Mouse (Mus musculus) testis, adult 2 months (tissue): ENCODE measurements around the gene Ube2z. TPM values are rescaled to one million over a fixed set of nuclear protein-coding genes. Genes with fewer than 3 reads are reported as not detected.

ENCODE experiments used
- H3K27ac ChIP-seq: fragments of 200-500 bp; 2 replicates; pipeline ENCODE4 v1.5.1; 2012; ENCODE audit warnings: low read depth, low read length; ENCODE audit not compliant: control insufficient read depth, insufficient read depth
- H3K27me3 ChIP-seq: fragments of 200-500 bp; 2 replicates; pipeline ENCODE4 v1.6.1; 2012; ENCODE audit warnings: mild to moderate bottlenecking, low read length, moderate library complexity; ENCODE audit not compliant: control insufficient read depth, insufficient read depth
- H3K36me3 ChIP-seq: fragments of 200-500 bp; 2 replicates; pipeline ENCODE4 v1.6.1; 2012; ENCODE audit warnings: mild to moderate bottlenecking, low read length; ENCODE audit not compliant: control insufficient read depth, insufficient read depth
- H3K4me1 ChIP-seq: fragments of 200-500 bp; 2 replicates; pipeline ENCODE4 v1.6.1; 2012; ENCODE audit warnings: low read length; ENCODE audit not compliant: control insufficient read depth, insufficient read depth
- H3K4me3 ChIP-seq: fragments of 200-500 bp; 2 replicates; pipeline ENCODE4 v1.5.1; 2012; ENCODE audit warnings: low read depth, mild to moderate bottlenecking, low read length, moderate library complexity, mixed read lengths; ENCODE audit not compliant: control insufficient read depth
- CTCF ChIP-seq: fragments of 200-500 bp; IDR thresholded peaks from 2 replicates; pipeline ENCODE4 v1.5.1; 2012; ENCODE audit warnings: low read depth, mild to moderate bottlenecking, inconsistent platforms, low read length, moderate library complexity; ENCODE audit not compliant: control insufficient read depth, insufficient read depth, insufficient replicate concordance
- POLR2A ChIP-seq: fragments of 200-500 bp; IDR thresholded peaks from 2 replicates; pipeline ENCODE4 v1.6.1; 2012; ENCODE audit warnings: low read depth, mild to moderate bottlenecking, inconsistent platforms, low read length, moderate library complexity; ENCODE audit not compliant: control insufficient read depth
- polyA plus RNA-seq: library from polyadenylated mRNA; depleted of rRNA; stranded (reverse); fragments of >200 nt; gene quantifications from 2 replicates; pipeline ENCODE4 v1.2.3, GENCODE M21; 2012

Gene Ube2z
- polyA plus RNA-seq, 1 experiment, result 21.2 TPM

DNA sequence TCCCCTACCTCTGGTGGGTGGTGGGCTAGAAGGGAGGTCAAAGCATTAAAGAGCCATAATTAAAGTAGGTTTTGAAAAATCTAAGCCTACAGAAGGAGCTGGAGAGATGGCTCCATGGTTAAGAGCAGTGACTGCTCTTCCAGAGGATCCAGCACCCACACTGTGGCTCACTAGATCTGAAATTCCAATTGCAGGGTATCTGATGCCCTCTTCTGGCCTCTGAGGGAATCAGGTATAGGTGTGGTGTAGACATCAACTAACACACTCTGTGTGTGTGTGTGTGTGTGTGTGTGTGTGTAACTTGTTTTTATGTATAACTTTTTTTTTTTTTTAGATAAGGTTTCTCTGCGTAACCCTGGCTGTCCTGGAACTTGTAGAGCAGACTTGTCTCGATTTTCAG, 25.9 kb upstream of the Ube2z start:
- H3K27me3 ChIP-seq, result no peaks in the 10 kb centered on the region
- H3K4me1 ChIP-seq, result no peaks in the 10 kb centered on the region
- TF ChIP-seq POLR2A (no peak), CTCF (no peak)
- H3K27ac ChIP-seq, result no peak overlapping the region
- H3K36me3 ChIP-seq, result no peaks in the 10 kb centered on the region
- H3K4me3 ChIP-seq, result no peak overlapping the region

DNA sequence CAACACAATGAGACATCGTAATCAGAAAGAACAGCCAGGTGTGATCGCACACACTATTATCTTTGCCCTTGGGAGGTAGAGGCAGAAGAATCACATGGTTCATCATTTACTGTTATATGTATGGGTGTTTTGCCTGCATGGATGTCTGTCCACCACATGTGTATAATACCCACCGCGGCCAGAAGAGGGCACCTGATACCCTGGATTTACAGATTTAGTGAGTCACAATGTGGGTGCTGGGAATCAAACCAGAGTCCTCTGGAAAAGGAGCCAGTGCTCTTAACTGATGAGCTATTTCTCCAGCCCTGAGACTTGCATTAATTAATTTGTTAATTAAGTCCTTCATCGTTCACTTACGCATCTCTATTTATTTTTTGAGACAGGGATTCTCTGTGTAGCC, 22.8 kb upstream of the Ube2z start:
- Histone ChIP-seq H3K27me3 (no peaks in the 10 kb centered on the region), H3K27ac (no peak overlapping the region), H3K4me3 (no peak overlapping the region), H3K36me3 (no peaks in the 10 kb centered on the region), H3K4me1 (no peaks in the 10 kb centered on the region)
- TF ChIP-seq CTCF, result no peak
- TF ChIP-seq POLR2A, result no peak

DNA sequence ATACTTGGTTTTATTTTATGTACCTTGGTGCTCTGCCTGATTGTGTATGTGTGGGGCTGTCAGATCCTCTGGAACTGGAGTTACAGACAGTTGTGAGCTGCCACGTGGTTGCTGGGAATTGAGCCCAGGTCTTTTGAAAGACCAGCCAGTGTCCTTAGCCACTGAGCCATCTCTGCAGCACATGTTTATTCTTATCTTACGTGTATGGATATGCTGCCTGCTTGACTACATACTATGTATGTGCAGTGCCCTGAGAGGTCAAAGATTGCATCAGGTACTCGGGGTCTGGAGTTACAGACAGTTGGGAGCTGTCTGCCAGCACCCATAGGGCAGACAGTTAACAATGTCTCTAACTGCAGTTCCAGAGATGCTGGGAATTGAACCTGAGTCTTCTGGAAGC, 17.5 kb upstream of the Ube2z start:
- H3K4me1 ChIP-seq, result peaks cover 4% of the 10 kb centered on the region; the same call in 1 of the 2 replicates
- TF ChIP-seq POLR2A, result no peak
- TF ChIP-seq CTCF, result no peak
- H3K27me3 ChIP-seq, result no peaks in the 10 kb centered on the region
- H3K36me3 ChIP-seq, result no peaks in the 10 kb centered on the region
- no peak overlapping the region for H3K4me3 ChIP-seq
- no peak overlapping the region for H3K27ac ChIP-seq

GRCm38 (mm10) chr11:96080736-96081135, 15.5 kb upstream of the Ube2z start:
- no peak overlapping the region for H3K4me3 ChIP-seq
- no peaks in the 10 kb centered on the region for H3K36me3 ChIP-seq
- peaks cover 6% of the 10 kb centered on the region for H3K4me1 ChIP-seq
- TF ChIP-seq POLR2A, result no peak
- TF ChIP-seq CTCF, result no peak
- H3K27me3 ChIP-seq, result no peaks in the 10 kb centered on the region
- 0 out of 2 replicates have a peak overlapping the region, but pooled peaks have one; percentile 21 for H3K27ac ChIP-seq

DNA sequence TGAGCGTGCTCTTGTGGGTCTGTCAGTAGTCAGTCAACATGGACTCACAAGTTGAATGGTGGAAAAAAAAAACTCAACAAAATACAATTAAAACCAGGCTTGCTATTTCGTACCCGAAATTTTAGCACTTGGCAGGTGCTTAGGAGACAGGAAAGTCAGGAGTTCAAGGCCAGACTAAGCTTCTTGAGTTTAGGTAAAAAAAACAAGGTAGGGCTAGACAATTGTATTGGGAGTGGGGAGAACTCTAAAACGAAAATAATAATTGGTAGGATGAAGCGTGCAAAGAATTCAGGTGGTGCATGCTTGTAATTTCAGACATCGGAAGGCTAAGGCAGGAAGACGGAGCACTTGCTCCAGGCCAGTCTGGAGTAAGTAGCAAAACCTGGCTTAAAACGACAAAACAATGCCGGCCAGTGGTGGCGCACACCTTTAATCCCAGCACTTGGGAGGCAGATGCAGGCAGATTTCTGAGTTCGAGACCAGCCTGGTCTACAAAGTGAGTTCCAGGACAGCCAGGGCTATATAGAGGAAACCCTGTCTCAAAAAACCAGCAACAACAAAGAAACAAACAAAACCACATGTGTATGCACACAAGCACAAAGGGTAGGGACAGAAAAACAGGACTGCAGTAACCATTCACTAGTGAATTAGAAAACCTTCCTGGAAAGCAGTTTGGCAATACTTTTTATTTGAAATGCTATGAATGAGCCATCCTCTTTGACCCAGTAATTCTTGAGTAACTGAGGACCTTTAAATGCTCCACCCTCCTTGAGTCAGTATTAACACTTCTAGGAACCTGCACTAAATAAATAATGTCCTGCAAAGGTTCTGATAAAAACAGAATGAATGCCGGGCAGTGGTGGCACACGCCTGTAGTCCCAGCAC, 11.3 kb upstream of the Ube2z start:
- Histone ChIP-seq H3K27me3 (no peaks in the 10 kb centered on the region), H3K27ac (peak overlapping the region; percentile 74), H3K36me3 (no peaks in the 10 kb centered on the region), H3K4me3 (peak overlapping the region; percentile 92), H3K4me1 (peaks cover 9% of the 10 kb centered on the region)
- TF ChIP-seq POLR2A, result no peak
- TF ChIP-seq CTCF, result no peak

- Histone ChIP-seq H3K36me3 (no peaks in the 10 kb centered on the region), H3K27me3 (no peaks in the 10 kb centered on the region), H3K27ac (peak within 1 kb of the TSS; percentile 74), H3K4me3 (peak within 1 kb of the TSS; percentile 92), H3K4me1 (peaks cover 5% of the 10 kb centered on the region)
- TF ChIP-seq POLR2A (peak; percentile 96), CTCF (peak; percentile 8; the same call in 1 of the 2 replicates)
Measured at GRCm38 (mm10) chr11:96075509-96076220, 10.5 kb upstream of the Ube2z start, which contains the start of gene Atp5g1. Gene Atp5g1 (minus strand): TSS chr11:96075670.

DNA sequence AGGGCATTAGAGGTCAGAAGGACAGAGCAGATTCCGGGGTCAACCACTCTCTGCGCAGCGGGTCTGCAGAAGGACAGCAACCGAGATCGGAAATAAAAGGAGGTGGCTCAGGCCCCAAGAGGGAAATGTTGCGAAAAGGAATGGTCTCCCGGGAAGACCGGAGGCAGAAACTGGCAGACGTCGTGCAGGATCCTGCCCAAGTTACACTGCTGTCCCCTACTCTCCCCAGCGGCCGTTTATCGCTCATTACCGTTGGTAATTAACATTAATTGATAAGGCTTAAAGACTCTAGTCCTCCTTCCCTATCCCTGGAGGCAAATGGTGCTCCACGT, 10.0 kb upstream of the Ube2z start:
- TF ChIP-seq CTCF (no peak), POLR2A (no peak)
- H3K4me1 ChIP-seq, result peaks cover 5% of the 10 kb centered on the region
- peak overlapping the region; percentile 92 for H3K4me3 ChIP-seq
- H3K36me3 ChIP-seq, result no peaks in the 10 kb centered on the region
- H3K27ac ChIP-seq, result peak overlapping the region; percentile 73
- no peaks in the 10 kb centered on the region for H3K27me3 ChIP-seq
